Mouse (Mus musculus): ENCODE data around the gene Prm2. TPM values are rescaled to one million over a fixed set of nuclear protein-coding genes. Genes with fewer than 3 reads are reported as not detected.

The Prm2 gene
- polyA plus RNA-seq, 1 experiment from 2014 or later = not detected

DNA sequence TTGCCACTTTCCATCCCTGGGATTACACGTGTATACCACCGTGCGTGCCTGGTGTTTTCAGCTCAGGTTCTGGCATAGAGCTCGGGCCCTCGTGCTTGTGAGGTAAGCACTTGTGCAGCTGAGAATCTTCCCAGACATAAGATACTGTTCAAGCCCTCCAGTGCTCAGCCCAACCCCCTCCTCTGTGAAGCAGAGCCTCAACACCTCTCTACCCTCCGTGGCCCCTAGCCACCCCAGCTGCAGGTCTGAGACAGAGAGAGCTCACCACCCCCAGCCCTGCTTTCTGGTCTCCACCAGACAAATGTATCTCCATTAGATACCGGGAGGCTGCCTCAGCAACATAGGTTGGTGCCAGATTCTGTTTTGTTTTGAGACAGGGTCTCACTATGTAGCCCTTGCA is 46.7 kb downstream of the Prm2 start:
- no peak overlapping the region for H3K27ac ChIP-seq
- H3K27me3 ChIP-seq (replicated peaks) = 0 out of 2 replicates have a peak, but pooled peaks cover 9% of the 10 kb centered on the region
- H3K9ac ChIP-seq = no peak overlapping the region
- H3K4me1 ChIP-seq = no peaks in the 10 kb centered on the region
- H3K9me3 ChIP-seq (replicated peaks) = no peaks in the 10 kb centered on the region
- no peak for ATAC-seq
- H3K4me2 ChIP-seq = no peak overlapping the region
- no peak overlapping the region for H3K4me3 ChIP-seq
- H3K36me3 ChIP-seq = no peaks in the 10 kb centered on the region
- WGBS (ENCODE audit: insufficient replicate concordance) = 47% methylated on average over 7 of the region's 7 CpGs

Other genes starting within 250 kb of the Prm2 start
- 1.8 TPM in 2 replicates for gene Socs1, start 10.6 kb downstream of the Prm2 start, polyA plus RNA-seq (2016; fragmentation: Nextera tagmentation; extraction: Ambion mirVana)
- gene Tnp2, start 7.5 kb downstream of the Prm2 start, polyA plus RNA-seq (2016; fragmentation: Nextera tagmentation; extraction: Ambion mirVana) = not detected in 2 replicates
- gene Prm3, start 5.2 kb downstream of the Prm2 start, polyA plus RNA-seq (2016; fragmentation: Nextera tagmentation; extraction: Ambion mirVana) = not detected in 2 replicates
- gene Prm1, start 9.7 kb upstream of the Prm2 start, polyA plus RNA-seq (2016; fragmentation: Nextera tagmentation; extraction: Ambion mirVana) = not detected in 2 replicates
- not detected in 2 replicates for gene Gm11172, start 16.8 kb upstream of the Prm2 start, polyA plus RNA-seq (2016; fragmentation: Nextera tagmentation; extraction: Ambion mirVana)
- 3.4 and 3.8 TPM in 2 replicates for gene Rmi2, start 38.9 kb upstream of the Prm2 start, polyA plus RNA-seq (2016; fragmentation: Nextera tagmentation; extraction: Ambion mirVana)

Measured in liver, embryonic 12.5 days (tissue).